Mouse (Mus musculus): ENCODE measurements around the gene Serpina3n. TPM values are rescaled to one million over a fixed set of nuclear protein-coding genes. Genes with fewer than 3 reads are reported as not detected.
"Not testable (repeated sequence)": the region's sequence is repeated elsewhere in the genome, so short reads cannot be mapped to it uniquely, and the experiment has no call there.

The Serpina3n gene
- polyA plus RNA-seq, 3 experiments from 2014 or later: not detected

DNA sequence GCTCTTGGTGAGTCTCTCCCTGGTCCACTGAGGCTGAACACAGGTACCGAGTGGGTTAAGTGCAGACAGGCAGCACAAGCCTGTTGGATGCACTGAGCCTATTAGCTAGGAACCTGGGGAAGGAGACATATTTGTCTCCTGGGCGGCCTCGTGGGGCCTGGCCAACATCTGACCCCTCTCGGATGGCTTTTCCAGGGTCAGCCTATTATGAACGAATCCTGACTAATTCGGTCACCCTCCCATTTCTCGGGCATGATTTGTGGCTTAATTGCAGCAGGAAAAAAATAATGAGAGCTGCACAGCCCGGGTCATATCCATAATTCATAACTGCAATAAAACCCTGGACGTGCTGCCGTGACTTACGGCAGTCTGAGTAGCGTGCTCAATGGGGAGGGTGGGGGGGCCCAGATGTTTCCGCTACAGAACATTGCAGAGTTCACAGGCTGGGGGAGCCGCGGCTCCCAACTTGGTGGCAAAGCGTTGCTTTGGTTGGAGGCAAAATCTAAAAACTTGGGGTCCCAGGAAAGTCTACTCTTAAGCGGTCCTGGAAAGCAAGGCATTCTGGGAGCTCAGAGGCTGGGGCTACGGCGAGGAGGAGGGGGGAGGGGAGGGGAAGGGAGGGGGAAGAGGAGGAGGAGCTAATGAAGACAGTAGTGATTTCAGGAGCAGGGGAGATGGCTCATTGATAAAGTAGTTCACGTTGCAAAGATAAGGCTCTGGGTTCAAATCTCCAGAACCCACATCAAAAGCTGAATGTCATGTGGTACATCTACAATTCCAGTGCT, 27.6 kb downstream of the Serpina3n start:
- ATAC-seq: no peak

DNA sequence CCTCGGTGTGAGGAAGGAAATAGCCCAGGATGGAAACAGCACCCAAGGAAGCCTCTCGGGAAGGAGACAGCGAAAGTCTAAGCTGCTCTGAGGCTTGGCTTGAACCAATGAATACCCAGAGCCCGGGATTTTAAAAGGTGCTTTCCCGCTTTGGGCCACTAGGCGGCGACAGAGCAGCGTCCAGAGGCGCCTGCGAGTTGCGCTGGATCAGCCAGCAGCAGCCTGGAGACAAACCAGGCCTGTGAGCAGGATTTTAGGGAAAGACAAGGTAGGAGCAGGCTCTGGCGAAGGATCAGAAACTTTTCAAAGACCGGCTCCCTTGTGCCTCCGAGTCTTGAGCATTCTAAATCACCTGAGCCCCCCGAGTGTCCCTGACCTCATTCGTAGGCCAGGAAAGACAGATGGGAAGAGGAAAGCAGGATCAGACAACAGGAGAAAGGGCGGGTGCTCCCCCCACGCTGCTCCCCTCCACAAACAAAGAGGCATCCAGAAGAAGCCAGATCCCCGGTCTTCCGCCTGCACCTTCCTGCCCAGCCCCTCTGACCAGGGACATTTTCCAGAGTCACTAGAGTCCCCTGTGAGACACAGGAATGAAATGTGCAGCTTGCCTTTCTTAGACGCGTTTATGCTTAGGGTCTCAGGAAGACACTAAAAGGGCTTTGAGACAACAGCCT, 33.7 kb downstream of the Serpina3n start:
- ATAC-seq: no peak

DNA sequence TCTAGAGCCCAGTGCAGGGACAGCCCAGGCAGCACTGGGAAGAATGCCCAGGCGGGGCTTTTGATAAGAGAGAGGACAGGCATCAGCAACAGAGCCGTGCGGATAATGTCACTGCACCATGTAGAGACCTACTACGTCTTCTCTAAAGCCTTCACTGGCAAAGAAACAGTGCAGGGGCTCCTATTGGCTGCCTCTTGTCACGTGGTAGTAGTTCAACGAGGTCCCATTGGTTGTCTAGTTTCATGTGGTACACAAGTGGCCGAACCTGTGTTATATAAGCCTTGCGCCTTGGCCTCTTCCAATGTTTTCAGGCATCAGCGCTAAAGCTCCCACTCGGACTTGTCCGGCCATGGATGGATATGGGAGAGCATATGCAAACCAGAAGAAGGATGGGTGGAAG, 37.2 kb downstream of the Serpina3n start:
- ATAC-seq: no peak

DNA sequence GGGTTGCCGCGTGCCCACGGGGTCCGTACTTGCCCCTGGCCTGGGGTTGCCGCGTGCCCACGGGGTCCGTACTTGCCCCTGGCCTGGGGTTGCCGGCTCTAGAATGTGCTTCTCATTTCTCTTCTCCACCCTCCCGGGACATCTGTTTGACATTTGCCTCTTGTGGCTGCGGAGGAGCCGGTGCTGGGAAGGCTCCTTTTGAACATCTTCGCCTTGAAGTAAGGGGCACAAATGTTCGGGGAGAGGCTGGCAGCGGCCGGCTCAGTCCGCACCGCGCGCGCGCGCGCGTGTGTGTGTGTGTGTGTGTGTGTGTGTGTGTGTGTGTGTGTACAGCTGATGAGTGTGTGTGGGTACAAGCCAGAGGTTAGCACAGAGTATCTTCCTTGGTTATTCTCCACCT, 40.5 kb downstream of the Serpina3n start:
- not testable (repeated sequence) for ATAC-seq

DNA sequence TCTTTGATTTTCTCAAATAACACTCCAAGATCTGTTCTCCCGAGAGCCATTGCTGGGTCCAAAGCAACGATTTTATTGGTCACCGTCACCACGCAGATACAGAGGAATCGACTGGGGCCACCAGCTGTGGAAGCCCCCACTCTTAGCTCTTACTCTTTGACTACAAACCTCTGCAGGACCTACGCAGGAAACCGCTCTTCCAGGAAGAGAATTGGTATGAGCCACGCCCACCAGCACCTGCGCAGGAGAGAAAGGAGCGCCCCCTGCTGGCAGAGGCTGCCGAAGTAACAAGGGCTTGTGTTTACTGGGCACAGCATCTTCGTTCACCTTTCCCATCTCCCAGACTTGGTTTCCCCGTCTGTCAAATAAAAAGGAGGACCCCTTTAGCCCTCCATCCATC, 41.6 kb downstream of the Serpina3n start:
- ATAC-seq: no peak

DNA sequence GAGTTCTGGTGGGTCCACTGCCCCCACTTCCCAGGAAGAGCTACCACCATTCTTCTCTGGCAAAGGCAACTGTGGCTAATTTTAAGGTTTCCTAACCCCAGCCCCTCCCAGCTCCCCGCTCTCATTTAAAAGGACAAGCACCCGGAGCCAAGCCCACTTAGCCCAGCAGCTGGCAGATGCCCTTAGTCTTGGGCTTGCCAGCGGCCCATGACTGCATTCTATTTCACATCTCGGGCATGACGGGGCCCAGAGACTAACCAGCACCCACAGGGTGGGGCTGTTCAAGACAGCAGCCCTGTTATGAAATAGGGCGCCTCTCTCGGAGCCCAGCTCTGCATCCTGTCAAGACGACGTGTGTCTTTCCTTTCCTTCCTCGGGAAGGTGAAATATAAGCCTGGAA, 43.7 kb downstream of the Serpina3n start:
- no peak for ATAC-seq

DNA sequence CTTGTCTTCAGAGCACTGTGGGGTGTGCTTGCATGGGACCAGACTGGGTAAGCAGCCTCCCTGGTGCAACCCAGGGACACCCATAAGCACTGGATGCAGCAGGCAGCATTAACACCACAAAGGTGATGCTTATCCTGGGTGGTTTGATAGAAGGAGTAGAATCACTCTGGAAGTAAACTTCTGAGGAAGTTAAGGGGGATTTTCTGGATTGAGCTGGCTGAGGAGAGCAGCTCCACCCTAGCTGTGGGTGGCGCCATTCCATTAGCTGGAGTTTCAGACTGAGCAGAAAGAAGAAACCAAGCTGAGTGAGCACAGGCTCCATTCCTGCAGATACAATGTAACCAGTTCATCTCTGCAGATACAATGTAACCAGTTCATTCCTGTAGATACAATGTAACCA, 46.5 kb downstream of the Serpina3n start:
- ATAC-seq: no peak

DNA sequence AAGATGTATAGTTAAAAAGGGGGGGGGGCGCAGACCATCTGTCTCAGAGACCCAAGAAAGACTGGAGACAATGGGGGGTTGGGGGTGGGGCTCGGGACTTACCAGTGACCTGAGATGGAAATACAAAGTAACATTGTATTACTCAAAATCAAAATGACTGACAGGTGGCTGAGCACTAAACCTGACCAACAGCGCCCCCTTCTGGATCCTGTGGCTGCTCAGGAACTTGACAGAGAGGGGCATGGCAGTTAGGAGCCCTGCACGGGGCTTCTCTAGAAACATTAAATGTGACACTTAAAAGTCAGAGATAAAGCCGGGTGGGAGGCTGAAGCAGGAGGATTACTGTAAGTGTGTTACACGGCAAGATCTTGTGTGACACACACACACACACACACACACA, 52.8 kb downstream of the Serpina3n start:
- ATAC-seq: no peak

DNA sequence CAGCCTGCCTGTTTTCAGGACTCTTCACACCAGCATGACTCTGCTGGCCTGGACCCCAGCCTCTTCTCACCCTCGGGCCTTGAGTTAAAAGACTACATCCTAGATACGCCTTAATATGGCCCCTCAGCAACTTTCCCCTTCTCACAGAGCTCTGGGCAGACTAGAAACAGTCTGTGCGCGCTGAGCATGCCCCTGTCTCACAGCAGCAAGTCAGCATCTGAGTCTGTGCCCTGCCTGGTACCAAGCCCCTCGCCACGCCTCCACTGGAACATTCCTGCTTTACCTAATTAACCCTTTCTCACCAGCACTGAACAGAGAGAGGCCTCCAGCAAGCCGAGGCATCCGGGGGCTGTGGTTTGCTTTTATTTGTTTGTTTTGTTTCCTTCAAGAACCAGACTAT, 54.8 kb downstream of the Serpina3n start:
- no peak for ATAC-seq

Other genes starting within 250 kb of the Serpina3n start
- gene Serpina3f, start 192.2 kb upstream of the Serpina3n start, polyA plus RNA-seq (2017; shearing (Covaris generic)): 10 to 100 TPM in 2 of 3 experiments, 1 to 10 TPM in 1; 7.8 to 38.7 (median 11.3) TPM
- 100 to 1,000 TPM; 239 to 411 (median 240) TPM for gene Serpina3g, start 170.5 kb upstream of the Serpina3n start, polyA plus RNA-seq (2017; shearing (Covaris generic))
- not detected for gene Serpina3i, start 143.6 kb upstream of the Serpina3n start, polyA plus RNA-seq (2017; shearing (Covaris generic))
- not detected for gene Serpina3j, start 92.2 kb upstream of the Serpina3n start, polyA plus RNA-seq (2017; shearing (Covaris generic))
- gene Serpina3k, start 68.2 kb upstream of the Serpina3n start, polyA plus RNA-seq (2017; shearing (Covaris generic)): not detected
- gene Serpina3m, start 68.2 kb upstream of the Serpina3n start, polyA plus RNA-seq (2017; shearing (Covaris generic)): not detected
- gene Gsc, start 66.6 kb downstream of the Serpina3n start, polyA plus RNA-seq (2017; shearing (Covaris generic)): not detected